Mouse (Mus musculus) ovary, postnatal 14 days (tissue): ENCODE results near the gene Fam24a.
A peak's percentile ranks its signal among the peaks of the same experiment; 100 is the strongest.

Experiments used
- DNase-seq: peaks from one replicate; pipeline ENCODE4 v3.0.0; 2022; ENCODE audit warnings: low spot score

Gene Fam24a

GRCm38 (mm10) chr7:131333564-131333963 lies at the start of gene Fam24a:
Fam24a (plus strand) TSS chr7:131333864.
- no peak for DNase-seq

DNA sequence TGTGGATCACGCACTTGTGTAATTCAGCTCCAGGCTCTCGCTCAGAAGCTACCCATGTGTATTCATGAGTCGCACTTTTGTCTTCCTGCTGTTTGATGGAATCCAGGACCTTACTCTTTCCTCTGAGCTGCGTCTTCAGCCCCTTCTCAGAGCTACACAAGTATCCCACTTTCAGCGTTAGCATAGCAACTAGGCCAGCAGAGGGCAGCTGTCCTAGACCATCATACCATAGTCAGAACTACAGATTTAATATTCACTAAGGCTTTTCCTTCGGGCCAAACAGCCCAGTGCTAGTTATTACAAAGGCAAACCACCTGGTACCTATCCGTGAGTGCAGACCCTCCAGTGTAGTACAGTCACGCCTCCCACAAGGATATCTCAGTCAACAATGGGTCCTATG lies 36.5 kb upstream of the Fam24a start:
- DNase-seq, result no peak

- DNase-seq, result no peak
Observed at GRCm38 (mm10) chr7:131303340-131303739, 30.3 kb upstream of the Fam24a start.

DNA sequence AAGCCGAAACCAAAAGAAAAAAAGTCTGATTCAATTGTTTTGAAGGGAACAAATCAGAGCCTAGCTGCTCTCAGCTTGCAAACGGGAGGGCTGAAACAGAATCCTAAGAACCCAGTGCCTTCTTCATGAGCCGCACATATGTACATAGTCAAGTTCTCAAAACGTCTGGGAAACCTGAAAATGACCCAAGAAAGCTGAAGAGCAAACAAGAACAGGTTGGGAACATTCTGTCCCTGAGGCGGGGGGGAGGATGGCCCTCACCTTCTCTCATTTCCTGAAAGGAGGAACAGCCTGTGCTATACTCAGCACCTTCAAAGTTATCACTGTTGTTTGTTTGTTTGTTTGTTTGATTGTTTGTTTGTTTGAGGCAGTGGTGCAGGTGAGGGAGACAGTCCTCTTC lies 26.9 kb upstream of the Fam24a start:
- no peak for DNase-seq

GRCm38 (mm10) chr7:131314493-131314892 lies 19.2 kb upstream of the Fam24a start:
- no peak for DNase-seq

- no peak for DNase-seq
Observed at GRCm38 (mm10) chr7:131317587-131317986, 16.1 kb upstream of the Fam24a start.

DNA sequence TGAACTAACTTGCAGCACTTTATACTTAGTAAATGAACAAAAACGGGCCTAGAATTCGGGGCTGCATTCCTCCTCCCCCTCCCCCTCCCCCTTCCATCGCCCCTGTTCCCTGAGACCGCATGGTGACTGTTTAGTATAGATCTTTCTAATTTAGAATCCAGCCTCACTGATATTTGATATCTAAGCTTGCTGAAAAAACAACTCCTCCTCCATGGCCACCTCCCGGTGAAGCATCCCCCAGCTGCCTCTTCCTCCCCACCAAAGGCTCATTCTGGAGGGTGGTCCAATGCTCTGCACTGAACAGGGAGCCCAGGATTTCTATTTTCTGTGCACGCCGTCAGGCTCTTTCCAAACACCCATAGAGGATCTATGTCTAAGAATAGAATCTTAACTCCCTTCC lies 15.3 kb upstream of the Fam24a start:
- no peak for DNase-seq

DNA sequence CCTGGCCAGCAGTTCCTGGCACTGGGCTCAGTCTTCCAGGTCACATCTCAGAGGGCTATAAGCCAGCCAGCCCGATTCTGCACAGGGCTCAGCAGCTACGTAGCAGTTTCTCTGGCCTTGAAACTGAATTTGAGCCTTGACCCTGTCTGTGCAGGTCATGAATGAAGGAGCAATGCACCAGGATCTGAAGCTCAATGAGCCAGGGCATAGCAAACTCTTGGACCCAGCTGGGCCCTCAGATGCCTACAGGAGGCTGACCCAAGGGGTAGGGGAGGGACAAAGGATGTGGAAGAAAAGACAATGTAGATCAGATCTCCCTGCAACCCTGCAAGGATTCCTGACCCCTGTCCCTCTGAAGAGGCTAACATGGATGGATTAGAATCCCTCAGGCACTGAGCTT lies 11.5 kb upstream of the Fam24a start, which contains the start of gene Cuzd1:
TSS of gene Cuzd1 (minus strand) at position 101 of the 400 bp plus-strand sequence.
- no peak for DNase-seq

- no peak for DNase-seq
Observed at GRCm38 (mm10) chr7:131327054-131327453, 6.6 kb upstream of the Fam24a start.

DNA sequence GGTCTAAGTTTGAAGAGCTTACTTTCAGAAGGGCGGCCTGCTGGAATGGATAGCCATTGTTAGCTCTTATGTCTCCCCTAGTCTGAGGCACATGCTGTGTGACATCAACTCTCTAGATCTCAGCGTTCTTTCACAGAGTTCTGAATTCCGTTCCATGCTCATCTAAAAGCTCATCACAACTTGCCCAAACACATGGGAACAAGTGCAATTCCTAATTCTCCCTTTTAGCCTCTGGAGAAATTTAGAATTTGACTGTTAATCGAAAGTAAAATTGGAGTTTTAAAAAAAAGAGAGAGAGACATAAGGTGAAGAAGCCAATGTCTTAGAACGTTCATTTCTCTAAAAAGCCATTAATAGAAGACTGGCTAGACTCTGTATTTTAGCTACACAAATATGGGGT lies 4.2 kb upstream of the Fam24a start, which contains the start of gene Fam24b:
TSS of gene Fam24b (minus strand) at position 101 of the 400 bp plus-strand sequence.
- no peak for DNase-seq

DNA sequence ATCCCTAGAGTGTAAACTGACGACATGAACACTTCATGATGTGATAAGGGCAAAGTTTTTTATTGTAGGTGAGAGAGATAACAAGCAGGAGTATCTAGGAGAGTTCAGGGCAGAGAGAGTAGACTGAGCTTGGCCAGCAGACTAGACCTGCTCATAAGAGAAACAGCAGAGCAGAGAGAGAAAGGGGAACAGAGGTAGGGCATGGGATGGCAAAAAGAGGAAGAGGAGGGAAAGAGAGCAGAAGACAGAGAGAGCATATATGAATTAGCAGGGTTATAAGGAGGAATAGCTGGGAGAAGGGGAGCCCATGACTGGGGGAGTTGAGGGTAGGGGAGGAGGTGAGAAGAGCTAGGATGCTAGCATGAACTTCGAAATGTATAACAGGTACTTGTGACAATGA lies 2.0 kb upstream of the Fam24a start:
- no peak for DNase-seq

GRCm38 (mm10) chr7:131337502-131338068 lies 3.9 kb downstream of the Fam24a start:
- DNase-seq, result no peak

DNA sequence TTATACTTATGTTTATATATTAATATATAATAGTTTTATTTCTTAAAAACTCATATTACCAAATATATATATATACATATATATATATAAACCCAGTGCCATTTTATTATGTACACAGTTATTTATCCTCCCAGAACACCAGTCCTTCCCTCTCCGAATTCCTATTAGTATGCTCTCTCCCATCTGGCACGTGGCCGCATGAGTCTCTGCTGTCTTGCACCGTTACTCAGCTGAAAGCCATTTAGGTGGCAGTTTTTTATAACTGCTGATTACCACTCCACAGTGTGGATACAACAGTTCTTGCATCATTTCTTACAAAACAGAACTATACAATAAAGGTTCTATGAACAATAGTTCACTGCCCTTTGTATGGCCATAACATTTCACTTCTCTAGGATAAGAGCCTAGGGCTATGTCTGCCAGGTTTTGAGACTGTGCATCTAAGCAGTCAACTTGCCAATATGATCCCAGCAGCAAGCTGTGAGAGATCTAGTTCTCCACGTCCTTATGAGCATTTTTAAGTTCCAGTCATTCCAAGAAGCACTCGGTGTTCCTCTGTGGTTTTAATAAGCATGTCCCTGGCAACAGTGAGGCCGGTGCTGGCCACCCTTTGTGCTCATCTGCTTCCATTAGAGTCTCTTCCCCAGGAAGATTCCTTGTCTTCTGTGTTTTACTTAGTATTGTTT lies 12.3 kb downstream of the Fam24a start:
- DNase-seq, result no peak

DNA sequence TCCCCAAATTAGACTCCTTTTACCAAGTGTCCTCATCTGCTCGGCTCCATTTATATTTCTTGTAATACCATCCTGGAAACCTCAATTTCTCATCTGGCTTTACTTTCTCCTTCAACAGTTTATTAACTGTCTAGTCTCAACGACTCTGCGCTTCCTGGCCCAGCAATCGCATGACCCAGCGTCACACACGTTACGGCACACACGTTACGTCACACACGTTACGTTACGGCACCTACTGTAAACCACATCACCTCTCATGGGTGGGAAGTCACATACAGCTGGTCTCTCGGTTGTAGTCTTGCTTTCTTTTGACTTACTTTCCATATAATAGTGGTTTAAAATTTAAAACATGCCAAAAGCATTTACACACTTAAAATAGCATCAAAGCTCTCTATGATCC lies 22.4 kb downstream of the Fam24a start:
- no peak for DNase-seq

DNA sequence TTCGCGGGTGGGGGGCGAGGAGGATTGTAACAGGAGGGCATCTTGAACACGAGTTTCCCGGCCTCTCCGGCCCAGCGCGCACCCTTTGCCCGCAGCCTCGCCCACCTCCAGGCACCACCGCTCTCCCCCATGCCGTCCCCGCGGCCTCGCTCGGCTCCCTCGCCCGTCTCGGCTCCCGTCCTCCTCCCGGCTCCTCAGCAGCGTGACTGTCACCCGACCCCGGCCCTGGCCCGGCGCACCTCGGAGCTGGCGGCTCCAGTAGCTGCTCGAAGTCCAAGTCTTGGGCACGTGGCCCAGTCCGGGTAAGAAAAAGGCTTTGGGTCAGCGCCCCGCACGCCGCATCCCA lies 28.6 kb downstream of the Fam24a start:
- DNase-seq, result no peak

GRCm38 (mm10) chr7:131362615-131363300 lies 29.1 kb downstream of the Fam24a start, which contains the start of gene 2310057M21Rik:
2310057M21Rik (minus strand) TSS chr7:131362759.
- peak; percentile 90 for DNase-seq

DNA sequence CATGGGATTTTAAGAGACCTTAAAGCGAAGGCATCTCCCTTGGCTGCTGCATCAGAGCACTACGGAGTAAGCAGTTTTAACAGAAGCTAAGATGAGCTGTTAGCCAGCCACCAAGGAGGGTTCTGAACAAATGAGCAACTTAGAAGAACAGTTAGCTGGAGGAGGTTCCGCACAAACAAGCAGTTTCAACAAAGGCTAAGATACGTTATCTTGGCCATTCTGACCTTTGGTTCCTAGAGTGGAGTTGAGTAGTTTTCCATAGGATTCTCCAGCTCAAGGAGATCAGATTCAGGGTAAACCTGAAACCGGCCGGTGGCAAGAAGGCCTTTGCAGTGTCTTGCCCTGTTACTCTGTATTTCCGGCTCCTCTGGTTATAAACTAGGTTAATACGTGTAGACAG lies 30.5 kb downstream of the Fam24a start:
- no peak for DNase-seq

DNA sequence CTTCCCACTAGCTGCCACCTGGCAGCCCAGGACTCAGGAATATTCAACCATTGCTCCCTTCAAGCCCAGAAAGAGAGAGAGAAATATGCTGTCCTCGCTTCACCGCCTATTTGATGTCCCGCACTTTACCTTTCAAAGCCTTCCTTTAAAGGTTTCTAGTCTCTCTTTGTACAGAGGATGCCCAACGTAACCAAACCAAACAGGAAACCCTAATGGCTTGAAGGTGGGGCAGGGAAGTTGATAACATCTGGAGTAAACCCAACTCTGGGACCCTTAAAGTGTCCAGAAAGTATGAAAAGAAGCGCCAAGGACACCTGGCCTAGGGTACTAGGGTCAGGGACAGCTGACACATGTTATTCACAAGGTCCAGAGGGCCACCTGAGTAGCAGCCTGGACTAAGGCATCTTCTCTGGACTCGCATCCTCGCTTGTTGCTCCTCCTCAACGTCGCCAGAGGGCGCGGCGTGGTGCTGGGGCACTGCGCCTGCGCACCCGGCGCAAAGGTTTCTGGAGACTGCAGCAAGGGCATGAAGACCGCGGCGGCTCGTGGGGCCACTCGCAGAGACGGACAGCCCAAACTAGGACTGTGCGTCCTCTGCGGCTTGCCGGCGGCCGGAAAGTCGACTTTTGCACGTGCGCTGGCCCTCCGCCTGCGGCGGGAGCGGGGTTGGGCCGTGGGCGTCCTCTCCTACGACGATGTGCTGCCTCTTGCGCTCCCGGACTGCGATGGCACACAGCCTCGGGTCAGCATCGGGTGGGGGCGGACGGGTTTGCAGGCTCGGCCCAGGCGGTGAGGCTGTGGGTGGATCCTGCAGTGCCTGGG lies 37.2 kb downstream of the Fam24a start, which contains the start of gene Pstk:
TSS of gene Pstk (plus strand) at position 494 of the 822 bp plus-strand sequence.
- peak; percentile 84 for DNase-seq

GRCm38 (mm10) chr7:131371470-131371860 lies 37.8 kb downstream of the Fam24a start:
- DNase-seq, result no peak

GRCm38 (mm10) chr7:131371880-131372651 lies 38.4 kb downstream of the Fam24a start:
- DNase-seq, result no peak
